Mouse (Mus musculus): Measurements from ENCODE around the gene Mblac1. TPM values are rescaled to one million over a fixed set of nuclear protein-coding genes. Genes with fewer than 3 reads are reported as not detected.

The Mblac1 gene
- polyA plus RNA-seq (2012), result 5.2 and 7.1 TPM in 2 replicates

DNA sequence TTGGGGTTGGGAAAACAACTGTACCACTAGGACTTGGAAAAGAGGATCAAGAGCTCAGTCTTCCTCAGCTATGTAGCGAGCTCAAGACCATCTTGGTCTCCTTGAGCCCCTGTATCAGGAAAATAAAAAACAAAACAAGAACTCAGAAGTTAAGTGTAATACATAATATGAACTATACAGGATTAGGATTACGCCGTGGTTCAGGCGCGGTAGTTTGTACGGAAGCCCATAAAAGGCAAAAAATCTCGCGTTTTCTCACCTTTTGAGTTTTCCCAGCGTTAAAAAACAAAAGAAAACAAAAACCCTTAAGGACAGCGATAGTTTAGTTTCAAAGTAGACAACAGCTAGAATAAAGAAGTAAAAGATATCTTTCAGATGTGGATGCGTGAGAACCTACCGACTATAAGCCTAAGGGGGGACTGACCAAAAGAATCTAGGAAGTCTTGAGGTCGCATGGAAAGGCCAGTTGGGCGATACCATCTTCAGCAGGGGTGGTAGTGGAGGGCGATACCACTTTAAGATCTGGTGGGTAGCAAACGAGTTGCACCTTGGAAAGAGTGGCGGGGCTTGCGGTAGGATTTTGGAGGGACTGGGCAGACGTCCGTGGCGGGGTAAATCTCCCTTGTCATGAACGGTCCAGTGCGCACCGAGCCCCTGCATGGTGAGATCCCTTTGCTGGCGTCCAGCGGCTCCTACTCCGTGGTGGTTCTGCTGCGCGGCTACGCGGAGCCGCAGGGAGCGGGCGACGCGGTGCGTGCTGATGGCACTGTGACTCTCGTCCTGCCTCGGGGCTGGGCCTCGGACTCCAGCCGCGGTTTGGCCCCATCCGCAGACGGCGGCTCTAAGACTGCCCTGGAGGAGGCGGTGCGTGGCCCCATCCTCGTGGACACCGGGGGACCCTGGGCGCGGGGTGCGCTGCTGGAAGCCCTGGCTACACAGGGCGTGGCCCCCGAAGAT is at the start of gene Mblac1:
Gene Mblac1 (plus strand): TSS at position 544 of the 957 bp plus-strand sequence.

DNA sequence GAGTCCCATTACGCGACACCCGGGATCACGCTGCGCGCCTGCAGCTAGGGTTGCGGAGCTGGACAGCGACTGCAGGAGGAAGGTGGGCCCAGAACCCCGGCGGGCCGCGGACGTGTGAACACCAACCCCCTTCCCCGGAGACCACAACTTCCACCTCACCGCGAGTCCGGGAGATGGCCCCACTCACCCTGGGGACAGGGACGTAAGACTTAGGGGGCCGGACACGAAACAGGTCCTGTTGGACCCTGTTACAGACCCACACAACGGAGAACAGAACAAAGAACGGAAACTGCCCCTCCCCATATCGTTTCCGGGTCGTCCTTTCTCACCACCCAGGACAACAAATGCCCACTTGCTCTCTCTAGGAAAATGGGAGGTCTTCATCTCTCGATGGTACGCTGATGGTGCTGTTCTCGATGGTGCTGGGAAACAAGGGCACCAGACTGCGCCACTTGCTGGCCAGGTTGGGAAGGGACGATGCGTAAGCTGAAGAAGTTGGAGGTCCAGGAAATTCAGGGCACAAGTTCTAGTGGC is 38.6 kb upstream of the Mblac1 start, which contains the start of gene Zfp113:
Gene Zfp113 (minus strand): TSS at position 302 of the 534 bp plus-strand sequence.

DNA sequence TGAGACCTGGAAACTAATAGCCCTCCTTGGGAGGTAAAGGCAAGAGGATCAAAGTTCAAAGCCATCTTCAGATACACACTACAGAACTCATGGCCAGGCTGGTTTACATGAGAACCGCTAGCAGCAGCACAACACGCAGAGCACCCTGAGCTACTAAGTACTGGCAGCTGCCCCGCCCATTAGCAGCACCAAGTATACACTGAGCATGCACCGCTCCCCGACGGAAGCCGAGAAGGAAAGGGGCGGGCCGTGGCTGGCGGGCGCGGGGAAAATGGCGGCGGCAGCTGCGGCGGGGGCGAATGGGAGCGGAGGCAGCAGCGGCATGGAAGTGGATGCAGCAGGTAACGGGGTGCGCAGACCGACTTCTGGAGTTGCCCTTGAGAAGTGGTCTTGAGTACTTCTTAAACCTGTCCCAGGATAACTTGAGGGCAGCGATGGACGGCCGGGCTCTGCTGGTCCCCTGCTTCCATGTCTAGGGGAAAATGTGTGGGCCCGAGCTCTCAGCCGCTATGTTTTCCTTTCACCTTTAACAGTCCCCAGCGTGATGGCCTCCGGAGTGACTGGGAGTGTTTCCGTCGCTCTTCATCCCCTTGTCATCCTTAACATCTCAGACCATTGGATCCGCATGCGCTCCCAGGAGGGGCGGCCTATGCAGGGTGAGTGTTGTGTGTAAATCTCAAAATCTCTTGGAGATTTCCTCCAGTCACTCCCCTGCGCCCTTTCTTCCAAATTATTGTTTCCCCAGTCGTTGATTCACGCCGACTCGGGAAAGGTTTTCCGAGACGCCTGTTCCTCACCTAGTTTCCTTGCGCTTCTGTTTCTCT is 33.1 kb upstream of the Mblac1 start, which contains the start of gene Cops6:
Gene Cops6 (plus strand): TSS at position 230 of the 824 bp plus-strand sequence.

DNA sequence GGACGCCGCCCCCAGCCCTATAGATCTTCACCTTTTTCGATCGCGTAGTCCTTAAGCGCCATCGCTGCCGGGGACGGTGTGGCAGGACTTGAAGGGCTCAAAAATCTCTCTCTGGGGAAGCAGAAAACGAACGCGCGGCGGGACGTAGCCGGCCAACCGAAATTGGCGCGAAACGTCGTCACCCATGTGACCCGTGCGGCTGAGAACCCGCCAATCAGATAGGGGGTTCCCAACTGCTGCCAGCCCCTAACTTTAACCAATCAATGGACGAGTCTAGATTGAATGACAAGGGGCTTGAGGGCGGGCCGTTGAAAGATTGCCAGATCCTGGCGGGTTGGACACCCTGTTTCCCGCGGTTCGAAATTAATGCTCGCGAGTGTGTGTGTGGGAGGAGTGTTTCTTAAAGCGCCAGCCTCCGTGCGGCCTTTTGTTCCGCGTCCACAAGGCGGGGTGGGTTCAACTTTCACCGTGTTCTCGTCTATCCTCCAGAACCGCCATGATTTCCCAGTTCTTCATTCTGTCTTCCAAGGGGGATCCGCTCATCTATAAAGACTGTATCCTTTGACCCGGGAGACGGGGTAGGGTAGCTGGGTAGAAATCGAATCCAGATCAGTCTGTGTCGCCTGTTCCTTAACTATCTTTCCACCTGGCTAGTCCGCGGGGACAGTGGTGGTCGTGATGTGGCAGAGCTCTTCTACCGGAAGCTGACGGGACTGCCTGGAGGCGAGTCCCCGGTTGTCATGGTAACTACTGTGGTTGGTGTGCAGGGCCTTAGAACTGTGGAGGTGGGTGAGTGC is 22.2 kb upstream of the Mblac1 start, which contains the start of the genes Ap4m1 and Mcm7:
Gene Ap4m1 (plus strand): TSS at position 308 of the 797 bp plus-strand sequence.
Gene Mcm7 (minus strand): TSS at position 728 of the 797 bp plus-strand sequence.

DNA sequence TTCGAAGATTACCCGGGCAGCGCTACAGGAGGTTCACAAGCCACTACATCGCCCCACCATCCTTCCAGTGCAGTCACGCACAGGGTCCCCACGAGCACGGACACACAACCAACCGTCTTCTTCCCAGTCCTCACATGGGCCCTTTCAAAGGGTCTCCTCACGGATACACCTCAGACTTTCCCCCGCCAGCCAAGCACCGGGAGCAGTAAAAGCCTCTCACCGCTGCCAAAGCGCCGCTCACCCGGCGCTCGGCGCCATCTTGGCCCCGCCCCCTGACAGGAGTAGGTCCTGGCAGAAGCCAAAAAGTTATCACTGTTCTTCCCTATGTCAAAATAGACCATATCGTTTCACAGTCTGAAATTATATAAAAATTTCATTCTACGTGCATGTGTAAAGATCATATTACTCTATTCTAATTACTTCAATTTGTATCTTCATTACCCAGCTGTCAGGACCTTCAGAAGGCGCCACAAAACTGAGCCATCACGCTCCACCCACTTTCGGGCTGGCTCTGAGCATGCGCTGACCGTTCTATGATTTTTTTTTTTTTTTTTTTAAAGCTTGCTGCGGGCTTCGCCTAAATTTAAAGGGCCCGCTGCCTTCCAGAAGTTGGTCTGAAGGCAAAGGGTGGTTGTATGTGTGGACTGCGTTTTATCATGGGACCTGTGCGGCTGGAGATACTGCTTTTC is 7.0 kb upstream of the Mblac1 start, which contains the start of the genes Taf6 and Cnpy4:
Gene Taf6 (minus strand): TSS at position 502 of the 689 bp plus-strand sequence.
Gene Cnpy4 (plus strand): TSS at position 536 of the 689 bp plus-strand sequence.

DNA sequence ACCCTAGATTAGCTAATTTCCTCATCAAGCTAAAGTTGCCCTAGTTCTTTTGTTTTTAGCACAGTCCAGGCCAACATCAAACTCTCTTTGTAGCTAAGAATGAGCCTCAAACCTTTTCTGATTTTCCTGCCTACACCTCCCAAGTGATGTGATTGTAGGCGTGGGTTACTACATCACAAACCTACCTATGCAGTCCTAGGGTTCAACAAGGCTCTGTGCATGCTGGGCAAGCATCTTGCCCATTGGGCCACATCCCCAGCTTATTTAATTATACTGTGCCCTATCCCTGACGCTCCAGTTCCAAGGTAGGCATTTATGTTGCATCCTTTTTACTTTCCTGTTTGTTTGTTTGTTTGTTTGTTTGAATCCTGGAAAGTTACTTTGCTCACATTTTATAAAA is 31.6 kb downstream of the Mblac1 start, which contains the start of gene Nxpe5:
Gene Nxpe5 (plus strand): TSS at position 199 of the 400 bp plus-strand sequence.

Other genes with a start within 250 kb of the Mblac1 start
- gene Gjc3, start 231.2 kb upstream of the Mblac1 start, polyA plus RNA-seq (2012), result not detected in 2 replicates
- not detected in 2 replicates for gene Azgp1, start 212.8 kb upstream of the Mblac1 start, polyA plus RNA-seq (2012)
- 0.03 and 0.05 TPM in 2 replicates for gene Smok3a, start 173.1 kb upstream of the Mblac1 start, polyA plus RNA-seq (2012)
- not detected in 2 replicates for gene Smok3b, start 172.9 kb upstream of the Mblac1 start, polyA plus RNA-seq (2012)
- 0.13 TPM in 1 of 2 replicates, not detected in the other for gene Smok3c, start 141.1 kb upstream of the Mblac1 start, polyA plus RNA-seq (2012)
- 1.0 and 1.1 TPM in 2 replicates for gene Zkscan1, start 109.2 kb upstream of the Mblac1 start, polyA plus RNA-seq (2012)
- 1.4 and 1.6 TPM in 2 replicates for gene Zscan21, start 77.4 kb upstream of the Mblac1 start, polyA plus RNA-seq (2012)
- gene Zfp113, start 38.6 kb upstream of the Mblac1 start, polyA plus RNA-seq (2012), result 0.29 and 0.35 TPM in 2 replicates
- gene Cops6, start 33.2 kb upstream of the Mblac1 start, polyA plus RNA-seq (2012), result 111 and 113 TPM in 2 replicates
- gene Ap4m1, start 22.3 kb upstream of the Mblac1 start, polyA plus RNA-seq (2012), result 29.7 and 34.6 TPM in 2 replicates
- 63.1 and 79.9 TPM in 2 replicates for gene Mcm7, start 21.9 kb upstream of the Mblac1 start, polyA plus RNA-seq (2012)
- gene Taf6, start 6.9 kb upstream of the Mblac1 start, polyA plus RNA-seq (2012), result 27.4 and 28.8 TPM in 2 replicates
- 2.8 and 3.1 TPM in 2 replicates for gene Cnpy4, start 6.8 kb upstream of the Mblac1 start, polyA plus RNA-seq (2012)
- gene Nxpe5, start 31.6 kb downstream of the Mblac1 start, polyA plus RNA-seq (2012), result 0.39 and 0.83 TPM in 2 replicates
- gene Lamtor4, start 61.2 kb downstream of the Mblac1 start, polyA plus RNA-seq (2012), result 135 and 171 TPM in 2 replicates
- 210 and 248 TPM in 2 replicates for gene BC037034, start 69.7 kb downstream of the Mblac1 start, polyA plus RNA-seq (2012)
- gene Gal3st4, start 78.5 kb downstream of the Mblac1 start, polyA plus RNA-seq (2012), result not detected in 2 replicates
- not detected in 2 replicates for gene Gm43720, start 85.6 kb downstream of the Mblac1 start, polyA plus RNA-seq (2012)
- 5.9 and 8.4 TPM in 2 replicates for gene Gpc2, start 85.7 kb downstream of the Mblac1 start, polyA plus RNA-seq (2012)
- gene Stag3, start 85.9 kb downstream of the Mblac1 start, polyA plus RNA-seq (2012), result 8.0 and 9.8 TPM in 2 replicates
- not detected in 2 replicates for gene Pvrig, start 147.6 kb downstream of the Mblac1 start, polyA plus RNA-seq (2012)
- gene Zfp157, start 247.2 kb downstream of the Mblac1 start, polyA plus RNA-seq (2012), result 1.8 and 2.9 TPM in 2 replicates

Measured in megakaryocyte-erythroid progenitor cell, adult 5 weeks (primary cell).